Mouse (Mus musculus) small intestine, adult 2 months (tissue): ENCODE results near the gene Dst.

ENCODE experiments used
- CTCF ChIP-seq: fragments of 200-500 bp; IDR thresholded peaks from 2 replicates; pipeline ENCODE4 v1.5.1; 2012; ENCODE audit warnings: low read depth, mild to moderate bottlenecking, control low read depth, inconsistent platforms, low read length, moderate library complexity, mixed read lengths; ENCODE audit not compliant: insufficient replicate concordance, insufficient read length; ENCODE audit errors: extremely low read depth
- POLR2A ChIP-seq: fragments of 200-500 bp; IDR thresholded peaks from 2 replicates; pipeline ENCODE4 v1.6.1; 2012; ENCODE audit warnings: low read depth, mild to moderate bottlenecking, control low read depth, inconsistent platforms, low read length, moderate library complexity

- TF ChIP-seq CTCF: no peak
- TF ChIP-seq POLR2A: no peak
Measured at GRCm38 (mm10) chr1:34174517-34174916, 266.5 kb downstream of the Dst start.
